Mouse (Mus musculus): ENCODE data around the gene Anxa5.

Anxa5 gene

DNA sequence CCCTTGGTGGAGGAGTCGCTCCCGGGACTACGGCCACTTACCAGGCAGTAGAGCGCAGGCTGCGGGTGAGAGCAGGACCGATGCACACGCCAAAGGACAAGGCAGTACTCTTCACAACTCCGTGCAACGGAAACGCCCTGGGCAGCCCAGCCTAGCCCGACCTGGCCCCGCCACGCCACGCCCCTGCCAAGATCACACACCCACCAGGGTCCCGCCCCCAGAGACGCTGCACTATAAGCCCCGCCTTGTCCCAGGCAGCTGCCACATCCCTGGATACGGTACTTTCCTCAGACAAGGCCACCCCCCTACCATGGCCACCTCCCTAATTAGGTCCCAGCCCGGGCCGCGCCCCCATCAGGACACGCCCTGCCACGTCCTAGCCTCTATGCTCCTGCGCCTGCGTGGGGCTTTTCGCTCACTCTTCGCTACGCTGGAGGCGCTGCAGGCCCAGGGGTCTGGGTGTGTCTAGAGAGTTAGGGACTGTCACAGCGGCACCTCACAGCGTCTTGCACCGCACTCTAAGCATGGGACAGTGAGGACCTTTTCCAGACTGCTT is at the start of gene Anxa5, which contains the start of gene 1810062G17Rik:
TSS of gene Anxa5 (minus strand) at position 363 of the 556 bp plus-strand sequence.
TSS of gene 1810062G17Rik (plus strand) at position 406 of the 556 bp plus-strand sequence.
- peak; percentile 98 for DNase-seq

DNA sequence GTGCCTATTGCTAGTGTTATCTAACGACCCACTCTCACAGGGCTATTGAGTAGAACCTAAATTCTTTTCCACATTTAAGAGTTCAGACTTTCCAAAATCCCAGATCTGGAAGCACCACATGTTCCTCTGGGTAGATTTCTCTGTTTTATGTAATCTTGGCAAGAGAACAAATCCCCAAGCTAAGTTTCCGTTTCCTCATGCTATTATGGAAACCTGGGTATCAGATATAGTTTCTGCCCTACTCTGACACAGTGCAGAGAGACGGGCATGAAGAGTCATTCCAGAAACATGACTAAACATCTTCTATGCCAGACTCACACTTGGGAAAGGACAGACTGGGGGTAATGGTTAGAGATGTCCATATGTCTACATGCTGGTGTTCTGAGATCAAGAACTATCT is 48.8 kb upstream of the Anxa5 start:
- DNase-seq = no peak

DNA sequence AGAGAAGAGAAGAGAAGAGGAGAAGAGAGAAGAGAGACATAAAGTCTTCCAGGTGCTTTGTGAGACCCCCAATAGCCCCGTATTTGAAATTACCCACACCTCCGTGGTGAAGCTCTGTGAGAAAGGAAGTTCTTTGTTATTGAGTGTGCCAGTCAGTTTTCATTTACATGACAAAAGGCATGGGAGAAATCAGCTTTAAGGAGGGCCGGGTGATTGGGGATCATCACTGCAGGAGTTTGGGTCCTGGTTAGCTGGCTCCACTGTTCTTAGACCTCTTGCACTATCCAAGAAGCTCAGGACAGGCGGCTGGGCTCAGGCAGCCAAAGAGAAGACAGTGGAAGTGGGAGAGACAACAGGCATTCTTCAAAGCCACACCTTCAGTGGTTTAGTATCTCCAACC is 46.4 kb upstream of the Anxa5 start:
- no peak for DNase-seq

DNA sequence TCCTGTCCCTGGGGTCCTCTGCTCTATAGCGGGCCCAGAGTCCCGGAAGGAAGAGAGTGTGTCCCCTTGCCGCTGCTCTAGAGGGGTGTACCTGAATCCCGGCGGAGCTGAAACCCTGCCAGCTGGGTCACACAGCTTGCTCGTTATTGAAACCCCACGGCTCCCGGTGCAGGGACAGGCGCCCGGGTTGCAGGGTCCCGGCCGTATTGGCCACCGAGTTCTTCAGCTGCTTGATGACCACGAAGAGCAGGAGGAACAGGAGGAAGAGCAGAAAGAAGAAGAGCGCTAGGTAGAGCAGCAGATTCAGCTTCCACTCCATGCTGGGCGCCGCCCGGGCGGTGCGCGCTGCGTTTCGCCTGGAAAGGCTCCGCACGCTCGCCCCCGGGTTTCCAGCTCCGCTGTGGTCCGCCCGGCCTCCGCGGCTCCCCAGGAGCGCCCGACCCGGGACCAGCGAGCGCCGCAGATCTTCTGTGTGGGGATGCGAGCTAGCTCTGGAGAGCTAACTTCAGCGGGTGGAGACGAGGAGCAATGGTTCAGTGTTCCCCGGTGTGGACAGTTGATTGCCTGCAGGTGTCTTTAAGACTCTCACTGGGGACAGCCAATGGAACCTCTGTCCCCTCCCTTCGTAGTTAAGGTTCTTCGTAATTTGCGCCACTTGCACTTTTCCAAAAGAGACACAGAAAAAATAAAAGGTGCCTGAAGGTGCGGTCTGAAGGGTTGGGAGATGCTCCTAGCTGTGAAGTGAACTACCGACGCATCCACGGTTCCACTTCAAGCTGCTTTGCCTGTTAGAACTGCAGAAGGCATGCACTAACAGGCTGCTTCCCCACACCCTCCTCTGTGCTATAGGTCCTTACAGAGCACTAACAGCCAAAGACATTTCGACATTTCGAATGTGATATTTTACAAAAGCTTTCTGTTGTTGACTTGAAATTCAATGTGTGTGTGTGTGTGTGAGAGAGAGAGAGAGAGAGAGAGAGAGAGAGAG is 45.7 kb upstream of the Anxa5 start, which contains the start of gene Gm11549:
TSS of gene Gm11549 (minus strand) at position 741 of the 988 bp plus-strand sequence.
- DNase-seq = peak; percentile 38

DNA sequence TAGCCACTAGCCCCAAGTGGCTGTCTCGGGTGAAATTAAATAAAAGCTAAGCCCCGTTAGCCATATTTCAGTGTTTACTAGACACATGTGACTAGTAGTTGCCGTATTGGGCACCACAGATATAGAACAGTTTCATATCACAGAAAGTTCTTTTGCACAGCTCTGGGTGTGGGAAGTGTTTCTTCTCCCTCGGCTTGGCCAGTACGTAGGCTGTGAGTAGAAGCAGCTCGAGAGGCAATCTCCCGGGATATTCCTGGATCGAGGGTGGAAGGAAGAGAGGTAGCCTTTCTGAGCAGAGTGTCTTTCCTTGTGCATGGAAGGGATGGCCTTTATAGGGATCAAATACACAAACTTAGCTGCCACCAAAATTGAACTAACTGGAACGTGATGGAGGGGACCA is 40.5 kb upstream of the Anxa5 start:
- no peak for DNase-seq

DNA sequence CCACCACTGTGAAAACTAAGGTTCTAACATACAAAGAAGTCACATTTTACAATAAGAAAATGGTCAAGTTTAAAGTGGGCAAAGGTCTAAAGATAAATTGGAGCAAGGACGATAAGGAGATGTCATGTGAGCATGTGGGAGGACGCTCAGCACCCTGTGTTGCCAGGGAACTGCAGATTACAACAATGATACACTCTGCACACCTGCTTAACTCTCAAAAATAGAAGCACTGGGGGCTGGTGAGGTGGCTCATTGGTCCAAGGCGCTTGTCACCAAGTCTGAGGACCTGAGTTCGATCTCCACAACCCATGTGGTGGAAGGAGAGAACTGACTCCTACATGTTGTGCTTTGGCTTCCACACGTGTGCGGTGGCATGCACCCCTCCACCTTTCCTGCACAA is 35.8 kb upstream of the Anxa5 start:
- DNase-seq = no peak

DNA sequence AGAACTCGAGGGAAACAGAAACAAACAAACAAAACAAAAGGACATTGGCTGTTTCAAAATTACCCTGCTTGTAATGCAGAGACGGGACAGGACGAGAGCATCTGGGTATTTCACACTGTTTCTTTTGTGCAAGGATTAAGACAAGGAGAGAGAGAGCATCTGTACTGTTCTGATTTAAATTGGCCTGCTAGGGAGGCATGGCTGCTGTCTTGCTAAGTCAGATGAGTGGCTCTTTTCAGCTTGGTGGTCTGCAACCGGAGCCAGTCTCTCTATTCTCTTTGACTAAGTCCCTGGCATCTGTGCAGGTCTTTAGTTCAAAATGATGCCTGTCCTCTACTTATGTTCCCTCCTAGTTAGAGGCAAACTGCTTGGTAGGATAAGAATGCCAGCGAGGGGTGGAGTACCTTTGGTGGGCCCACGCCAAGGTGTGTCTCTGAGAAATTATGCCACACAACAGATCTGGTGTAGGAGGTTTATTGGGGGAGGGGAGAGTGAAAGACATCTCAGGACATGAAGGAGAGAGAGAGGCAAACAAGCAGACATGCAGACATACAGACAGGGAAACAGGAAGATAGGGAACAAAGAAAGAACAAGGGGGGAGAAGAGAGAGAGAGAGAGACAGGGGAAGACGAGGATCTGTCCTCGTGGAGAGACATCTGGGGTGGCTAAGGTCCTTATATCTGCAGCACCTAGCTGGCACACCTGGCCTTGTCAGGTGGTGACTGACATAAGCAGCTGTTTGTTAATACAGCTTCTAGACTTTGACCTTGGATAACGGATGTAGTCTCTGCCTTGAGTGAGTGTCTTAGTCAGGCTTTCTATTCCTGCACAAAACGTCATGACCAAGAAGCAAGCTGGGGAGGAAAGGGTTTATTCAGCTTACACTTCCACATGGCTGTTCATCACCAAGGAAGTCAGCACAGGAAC is 30.4 kb upstream of the Anxa5 start:
- no peak for DNase-seq

DNA sequence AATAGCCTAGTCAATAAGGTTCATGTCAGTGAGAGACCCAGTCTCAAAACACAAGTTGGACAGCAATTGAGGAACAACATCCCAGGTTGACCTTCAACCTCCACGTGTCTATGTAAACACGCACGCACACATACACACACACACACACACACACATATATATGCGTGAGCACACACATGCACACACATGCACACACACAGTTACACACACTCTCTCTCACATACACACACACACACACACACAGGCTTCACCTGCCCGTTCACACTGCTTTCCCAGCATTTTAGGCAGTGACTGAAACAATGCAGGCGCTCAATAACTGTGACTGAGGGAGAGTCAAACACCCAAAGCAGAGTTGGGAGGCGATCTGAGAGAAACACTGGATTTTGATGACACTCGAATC is 29.6 kb upstream of the Anxa5 start:
- no peak for DNase-seq

DNA sequence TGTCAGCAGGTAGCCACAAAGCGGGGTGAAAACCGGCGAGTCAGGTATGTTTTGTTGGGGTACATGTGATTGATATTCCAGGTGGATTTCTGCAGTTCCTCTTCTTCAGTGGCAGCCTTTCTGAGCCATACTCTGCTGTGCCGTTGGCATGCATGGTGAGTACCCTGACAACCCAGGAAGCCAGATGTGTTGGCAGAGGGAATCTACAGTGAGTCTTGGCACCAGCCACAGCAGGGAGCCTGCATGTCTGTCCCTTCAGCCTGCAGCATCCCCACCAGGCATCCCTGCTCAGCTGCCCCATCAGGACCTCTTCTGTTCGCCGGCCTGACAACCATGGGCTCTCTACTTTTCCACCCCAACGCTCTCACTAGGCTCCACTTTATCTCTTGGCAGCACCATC is 25.9 kb upstream of the Anxa5 start:
- no peak for DNase-seq

DNA sequence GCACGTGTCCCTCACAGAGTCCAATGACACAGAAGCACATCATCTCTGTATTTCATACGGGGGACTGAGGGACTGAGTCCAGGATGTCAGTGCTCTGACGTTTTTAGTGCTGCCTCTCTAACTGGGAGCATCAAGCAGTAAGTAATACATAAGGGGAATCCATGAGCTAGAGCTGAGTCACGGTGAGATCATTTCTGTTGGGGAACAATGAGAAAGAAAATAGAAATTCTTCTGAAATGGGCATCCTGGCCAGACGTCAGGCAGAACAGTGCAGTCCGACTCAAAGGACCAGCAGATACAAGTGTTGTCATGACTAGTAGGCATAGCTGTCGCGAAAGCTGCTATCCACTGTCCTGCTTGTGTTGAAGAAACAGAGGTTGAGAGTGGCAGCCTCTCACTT is 25.3 kb upstream of the Anxa5 start:
- DNase-seq = no peak

DNA sequence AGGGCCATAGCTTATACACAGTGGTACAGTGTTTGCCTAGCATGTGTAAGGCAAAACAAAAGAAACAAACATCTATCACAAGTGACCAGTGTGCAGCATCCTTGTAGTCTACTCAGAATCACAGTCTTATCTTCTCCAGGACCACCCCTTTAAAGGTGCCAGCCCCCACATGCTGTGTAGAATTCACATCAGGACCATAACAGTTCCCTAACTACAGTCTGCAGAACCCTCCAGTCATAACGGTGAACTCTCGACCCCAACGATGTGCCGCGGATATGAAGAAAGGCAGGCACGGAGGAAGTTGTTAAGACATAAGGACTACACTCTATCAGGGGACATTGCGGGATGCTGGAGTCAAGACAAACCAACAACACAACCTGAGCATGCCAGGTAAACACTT is 23.7 kb upstream of the Anxa5 start:
- no peak for DNase-seq

DNA sequence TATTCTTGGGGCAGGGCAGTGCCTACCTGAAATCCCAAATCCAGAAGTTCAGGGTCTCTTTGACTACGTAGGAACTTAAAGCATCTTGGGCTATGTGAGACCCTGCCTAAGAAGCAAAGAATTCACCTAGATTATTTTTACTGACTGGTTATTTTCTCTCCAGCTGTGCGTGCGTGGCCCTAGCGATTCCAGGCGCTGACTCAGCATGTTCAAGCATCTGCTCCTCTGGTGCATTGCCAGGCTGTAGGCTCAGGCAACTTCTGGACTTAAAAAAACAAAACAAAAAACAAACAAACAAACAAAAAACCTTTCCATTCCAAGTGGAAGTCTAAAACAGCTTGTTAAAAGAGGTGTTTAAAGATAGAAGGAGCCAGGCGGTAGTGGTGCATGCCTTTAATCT is 22.5 kb upstream of the Anxa5 start:
- DNase-seq = no peak

DNA sequence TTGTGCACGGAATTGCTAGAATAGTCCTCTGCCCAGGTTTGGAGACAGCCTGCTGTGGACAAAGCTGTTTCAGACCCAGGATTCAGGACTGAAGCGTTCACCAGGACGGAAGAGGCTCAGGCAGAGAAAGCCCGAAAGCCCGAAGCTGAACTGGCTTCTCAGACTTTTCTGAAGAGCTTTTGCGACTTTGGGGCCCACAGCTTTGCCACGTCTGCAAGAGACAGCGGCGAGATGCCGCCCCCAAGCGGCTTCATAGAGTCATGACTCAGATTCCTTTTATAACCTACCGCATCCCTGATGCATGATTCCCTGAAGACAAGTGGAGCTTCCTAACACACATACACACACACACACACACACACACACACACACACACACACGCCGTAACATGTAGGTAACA is 21.1 kb upstream of the Anxa5 start:
- peak; percentile 87 for DNase-seq

DNA sequence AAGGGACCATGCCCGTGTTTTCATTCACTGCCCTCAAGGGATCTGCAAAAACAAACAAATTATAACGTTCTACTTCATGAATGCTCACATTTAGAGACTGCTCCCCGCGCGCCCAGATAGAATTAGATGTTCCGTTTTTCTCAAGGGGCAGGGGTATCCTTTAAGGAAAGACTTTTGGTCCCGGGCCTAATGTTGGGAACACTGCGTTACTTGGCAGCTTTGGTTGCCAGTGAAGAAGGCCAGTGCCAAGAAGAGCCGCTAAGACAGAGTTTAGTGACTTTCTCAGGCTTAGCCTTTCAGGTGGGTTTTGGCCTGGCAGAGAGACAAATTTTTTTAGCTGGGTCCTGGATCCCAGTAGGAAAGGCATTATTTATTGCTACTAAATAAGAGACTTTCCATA is 20.6 kb upstream of the Anxa5 start:
- DNase-seq = no peak

DNA sequence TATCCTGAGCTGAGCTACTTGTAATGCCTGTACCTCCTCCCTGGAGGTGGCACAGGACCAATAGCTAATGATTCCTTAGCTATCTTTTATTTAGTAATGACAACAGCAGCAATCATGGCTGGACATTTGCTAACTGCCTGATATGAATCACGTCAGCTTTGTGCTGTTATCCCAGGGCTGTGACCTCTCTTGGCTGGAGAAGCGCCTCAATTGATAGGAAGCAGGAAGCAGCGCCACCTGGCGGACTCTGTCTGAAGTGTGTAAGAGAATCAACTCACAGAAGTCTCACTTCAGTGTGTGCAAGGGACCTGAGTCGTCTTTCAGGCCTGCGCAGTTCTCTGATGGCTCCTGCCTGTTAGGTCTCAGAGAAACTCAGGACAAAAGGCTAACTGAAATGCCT is 19.7 kb upstream of the Anxa5 start:
- DNase-seq = peak; percentile 95

DNA sequence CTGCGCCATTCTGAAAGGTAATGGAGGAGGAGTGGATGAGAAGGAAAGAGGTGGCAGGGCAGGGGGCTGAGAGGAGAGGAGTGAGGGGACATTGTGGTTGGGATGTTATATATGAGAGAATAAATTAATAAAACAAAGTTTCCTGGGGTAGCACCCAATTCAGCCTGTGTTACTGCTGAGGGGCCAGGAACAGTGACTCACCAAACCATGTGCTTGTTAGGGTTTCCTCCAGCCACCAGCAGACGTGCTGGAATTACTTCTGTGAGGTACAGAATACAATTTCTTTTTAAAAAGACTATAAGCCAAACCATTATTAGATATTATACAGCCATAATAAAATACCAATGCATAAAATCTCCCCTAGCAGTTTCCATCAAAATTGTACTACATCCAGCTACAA is 18.9 kb upstream of the Anxa5 start:
- no peak for DNase-seq

DNA sequence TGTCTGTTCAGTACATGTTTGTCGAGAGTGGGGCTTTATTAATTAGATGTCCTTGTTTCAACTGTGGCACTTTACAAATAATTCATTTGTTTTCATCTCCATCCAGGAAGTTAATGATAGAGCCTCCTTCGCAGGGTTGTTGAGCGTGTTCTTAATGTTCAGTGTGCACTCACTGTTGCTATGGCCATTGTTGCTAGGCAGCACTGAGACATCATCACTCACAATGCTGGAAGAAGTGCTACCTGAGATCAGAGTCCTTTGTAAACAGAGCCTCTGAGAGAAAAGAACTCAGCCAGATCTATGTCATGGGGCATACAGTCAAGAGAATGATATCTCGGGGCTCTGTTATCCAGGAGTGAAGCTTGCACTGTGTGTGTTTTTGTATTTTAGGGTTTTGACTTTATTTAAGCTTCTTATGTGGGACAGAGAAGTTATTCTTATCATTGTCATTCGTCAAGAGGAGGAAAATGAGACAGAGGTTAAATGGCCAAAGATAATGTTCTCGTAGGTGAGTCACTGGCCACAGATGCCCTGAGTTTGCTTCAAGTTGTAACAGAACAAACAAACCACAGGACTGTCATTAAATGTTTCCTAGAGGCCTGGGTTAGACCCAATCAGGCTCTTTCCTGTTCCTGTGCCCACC is 18.1 kb upstream of the Anxa5 start:
- DNase-seq = no peak

DNA sequence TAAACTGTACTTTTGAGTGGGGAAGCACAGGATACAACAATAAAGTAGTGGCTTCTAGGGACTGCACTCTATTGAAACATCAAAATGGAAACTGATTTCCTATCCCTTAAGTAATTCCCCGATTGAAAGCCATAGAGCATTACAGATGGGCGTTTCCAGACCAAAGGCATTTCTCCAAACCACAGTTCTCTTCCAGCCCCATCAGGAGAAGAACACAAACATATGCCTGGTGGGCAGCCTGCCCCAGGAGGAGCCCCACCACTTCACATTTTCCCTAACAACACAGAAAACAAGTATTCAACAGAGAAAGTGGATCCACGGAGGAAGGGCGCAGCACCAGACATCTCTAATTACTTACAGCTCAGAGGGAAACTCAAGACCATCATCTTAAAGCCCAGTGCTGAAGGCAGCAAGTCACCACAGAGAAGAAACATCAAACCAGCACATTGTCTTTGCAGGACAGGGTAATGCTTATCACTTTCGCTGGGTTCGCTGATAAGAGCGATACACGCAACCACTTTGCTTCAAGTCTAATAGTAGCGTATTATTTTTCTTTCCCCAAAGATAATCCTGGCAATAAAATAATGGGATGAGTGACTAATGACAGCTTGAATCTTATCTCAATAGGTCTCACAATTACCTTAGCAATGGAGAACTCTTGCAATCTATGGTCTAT is 17.2 kb upstream of the Anxa5 start:
- no peak for DNase-seq

DNA sequence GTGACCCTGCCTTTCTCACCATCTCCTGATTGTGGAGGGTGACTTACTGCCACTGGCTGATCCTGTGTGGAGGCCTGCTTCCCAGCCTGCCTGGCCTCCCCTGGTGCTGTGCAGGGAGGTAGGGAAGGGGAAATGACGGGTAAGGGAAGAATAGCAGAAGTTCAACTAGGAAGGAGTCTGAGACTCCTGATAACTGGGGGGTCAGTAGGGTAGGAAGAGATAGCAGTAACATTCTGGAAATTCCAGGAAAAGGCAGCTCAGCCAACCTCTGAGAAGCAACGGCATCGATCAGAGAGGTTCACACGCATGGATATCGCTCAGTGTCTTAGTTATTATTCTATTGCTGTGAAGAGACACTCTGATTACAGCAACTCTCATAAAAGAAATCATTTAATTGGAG is 15.8 kb upstream of the Anxa5 start:
- no peak for DNase-seq

DNA sequence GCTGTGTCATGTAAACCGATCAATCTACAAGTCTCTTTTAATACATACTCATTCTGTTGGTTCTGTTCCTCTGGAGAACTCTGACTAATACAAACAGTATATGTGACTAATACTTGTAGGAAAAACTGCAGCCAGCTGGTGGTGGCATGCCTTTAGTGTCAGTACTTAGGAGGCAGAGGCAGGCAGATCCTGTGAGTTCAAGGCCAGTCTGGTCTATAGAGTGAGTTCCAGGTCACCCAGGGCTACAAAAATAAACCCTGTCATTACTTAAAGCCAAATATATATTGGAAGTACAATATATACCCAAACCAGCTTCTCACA is 13.9 kb upstream of the Anxa5 start:
- DNase-seq = no peak

DNA sequence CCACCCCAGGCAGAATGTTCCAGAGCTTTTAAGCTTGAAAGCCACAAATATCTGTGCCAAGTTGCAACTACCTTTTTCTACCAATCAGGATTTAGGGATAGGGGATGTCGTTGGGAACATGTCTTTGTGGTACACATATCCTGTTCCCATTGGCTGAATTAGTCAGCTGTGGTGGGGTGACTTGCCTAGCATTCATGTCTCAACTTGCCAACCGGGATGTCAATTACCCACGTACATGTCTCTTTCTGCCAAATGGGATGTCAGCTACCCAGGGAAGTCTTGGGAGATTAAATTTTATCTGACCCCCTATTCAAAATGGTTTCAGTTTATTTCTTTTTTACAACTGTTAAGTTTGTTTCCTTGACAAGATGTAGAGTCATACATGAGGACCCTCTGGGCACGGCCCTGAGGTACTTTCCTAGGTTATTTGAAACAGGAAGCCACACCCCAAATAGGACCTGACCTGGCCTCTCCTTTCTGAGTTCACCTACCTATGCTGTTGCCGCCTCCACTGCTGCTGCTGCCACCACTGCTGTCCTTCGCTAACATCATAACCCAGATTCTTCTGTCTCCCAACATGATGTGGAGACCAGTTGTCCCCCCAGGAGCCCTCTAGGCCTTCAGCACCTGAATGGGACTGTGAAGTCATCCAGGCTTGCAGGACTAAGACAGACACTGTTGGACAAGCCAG is 13.3 kb upstream of the Anxa5 start:
- DNase-seq = no peak

DNA sequence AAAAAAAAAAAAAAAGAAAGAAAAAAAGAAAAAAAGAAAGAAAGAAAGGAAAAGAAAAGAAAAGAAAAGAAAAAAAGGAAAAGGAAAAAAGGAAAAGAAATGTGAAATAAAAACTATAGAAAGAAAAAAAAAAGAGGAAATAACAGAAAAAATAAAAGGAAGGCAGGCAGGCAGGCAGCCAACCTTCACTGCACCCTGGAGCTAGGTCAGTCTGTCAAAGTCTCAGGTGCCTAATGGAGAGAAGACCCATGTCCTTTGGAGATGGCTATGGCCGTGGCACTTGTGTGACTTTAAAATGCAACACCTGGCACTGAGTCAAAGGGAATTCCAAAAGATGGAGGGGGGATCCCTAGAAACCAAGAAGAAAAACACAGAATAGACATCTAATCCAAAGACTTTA is 12.7 kb upstream of the Anxa5 start:
- DNase-seq = no peak
